ENCODE assay signal across 34 mouse cellular contexts in genomic region chr2:38048996-38049395, GRCm38 (mm10).
"Had no signal": no experiment of that assay in that cellular context is flagged by ENCODE, and none has a peak within 500 bp of the region (broad histone marks: within the 10 kb centered on the region; RNA-seq: fewer than 3 reads in every experiment).

No protein-coding gene starts in this region.

- H3K9me3 ChIP-seq: heart, embryonic 12.5 days; heart, embryonic 13.5 days; heart, embryonic 15.5 days; hindbrain, embryonic 10.5 days; hindbrain, embryonic 12.5 days; hindbrain, embryonic 13.5 days; hindbrain, embryonic 15.5 days; intestine, embryonic 15.5 days; kidney, embryonic 15.5 days had no signal

- ATAC-seq: hindbrain, embryonic 16.5 days; hindbrain, postnatal 0 days; inflammation-experienced regulatory T-cells, adult 6 months; intestine, embryonic 15.5 days; intestine, embryonic 16.5 days; intestine, postnatal 0 days had no signal

- DNase-seq: heart, postnatal 10 days; heart, postnatal 14 days; heart, postnatal 36 days; heart, postnatal 4 days; kidney, adult 11 months; kidney, adult 18-20 months; kidney, adult 2 months; kidney, adult 8-10 months; kidney, adult 9 months; kidney, postnatal 10 days; kidney, postnatal 14 days; kidney, postnatal 25 days; kidney, postnatal 36 days; kidney, postnatal 4 days; layer of hippocampus, adult 9-11 months; layer of hippocampus, postnatal 36 days had no signal

- H3K27me3 ChIP-seq: heart, embryonic 12.5 days; heart, embryonic 13.5 days; heart, embryonic 15.5 days; hindbrain, embryonic 12.5 days; hindbrain, embryonic 13.5 days; hindbrain, embryonic 15.5 days; intestine, embryonic 15.5 days; kidney, embryonic 15.5 days had no signal

- H3K4me3 ChIP-seq: heart, embryonic 12.5 days; heart, embryonic 13.5 days; heart, embryonic 15.5 days; hindbrain, embryonic 10.5 days; hindbrain, embryonic 12.5 days; hindbrain, embryonic 13.5 days; hindbrain, embryonic 15.5 days; intestine, embryonic 15.5 days; kidney, embryonic 15.5 days; layer of hippocampus, adult 2 months; left cerebral cortex, adult 2 months had no signal

- H3K27ac ChIP-seq: heart, embryonic 13.5 days; heart, embryonic 15.5 days; hindbrain, embryonic 10.5 days; hindbrain, embryonic 12.5 days; hindbrain, embryonic 13.5 days; hindbrain, embryonic 14.5 days; hindbrain, embryonic 15.5 days; hindbrain, postnatal 0 days; intestine, embryonic 15.5 days; kidney, embryonic 15.5 days; kidney, postnatal 0 days; layer of hippocampus, adult 2 months; left cerebral cortex, adult 2 months had no signal

- H3K4me1 ChIP-seq: hindbrain, embryonic 12.5 days; hindbrain, embryonic 15.5 days had no signal

- H3K36me3 ChIP-seq: heart, embryonic 12.5 days; heart, embryonic 15.5 days; hindbrain, embryonic 10.5 days; hindbrain, embryonic 12.5 days; hindbrain, embryonic 13.5 days; hindbrain, embryonic 15.5 days; intestine, embryonic 15.5 days; kidney, embryonic 15.5 days had no signal
